16 mouse cellular contexts compared by ENCODE assay signal in genomic region chr3:51963151-51963791, GRCm38 (mm10).
DNase-seq lines count a peak whose midpoint lies in the region; ATAC-seq lines count a peak whose summit lies in the region.
"Had no signal": no experiment of that assay in that cellular context is flagged by ENCODE, and none has a peak within 500 bp of the region (broad histone marks: within the 10 kb centered on the region; RNA-seq: fewer than 3 reads in every experiment).

No protein-coding gene starts in this region.

- H3K9me3 ChIP-seq in heart, embryonic 11.5 days (replicated peaks; ENCODE audit: control insufficient read depth, low read length), result no peaks in the 10 kb centered on the region
- H3K9me3 ChIP-seq in hindbrain, embryonic 13.5 days, result no peaks in the 10 kb centered on the region
- H3K9me3 ChIP-seq in midbrain, embryonic 14.5 days (ENCODE audit: control insufficient read depth, low read length), result no peaks in the 10 kb centered on the region
- no peaks in the 10 kb centered on the region for H3K9me3 ChIP-seq in embryonic facial prominence, embryonic 10.5 days
- H3K9me3 ChIP-seq: embryonic facial prominence, embryonic 13.5 days; heart, embryonic 12.5 days; liver, embryonic 13.5 days; stomach, embryonic 15.5 days had no signal

- H3K27me3 ChIP-seq in heart, embryonic 11.5 days (ENCODE audit: control insufficient read depth, insufficient read depth, low read length), result no peaks in the 10 kb centered on the region
- H3K27me3 ChIP-seq in hindbrain, embryonic 13.5 days, result no peaks in the 10 kb centered on the region
- no peaks in the 10 kb centered on the region for H3K27me3 ChIP-seq in midbrain, embryonic 14.5 days (ENCODE audit: control insufficient read depth, insufficient read depth, low read length)
- H3K27me3 ChIP-seq in embryonic facial prominence, embryonic 10.5 days (replicated peaks; ENCODE audit: low read depth, poor library complexity, severe bottlenecking), result no peaks in the 10 kb centered on the region
- H3K27me3 ChIP-seq: embryonic facial prominence, embryonic 13.5 days; heart, embryonic 12.5 days; liver, embryonic 13.5 days; stomach, embryonic 15.5 days had no signal

- no peak overlapping the region; the same call in 1 of the 2 replicates for H3K27ac ChIP-seq in heart, embryonic 11.5 days (ENCODE audit: low read depth, low read length)
- H3K27ac ChIP-seq in hindbrain, embryonic 13.5 days, result peak overlapping the region; percentile 93
- H3K27ac ChIP-seq in midbrain, embryonic 14.5 days (replicated peaks; ENCODE audit: low read depth, low read length), result peak overlapping the region; percentile 95
- no peak overlapping the region; the same call in 1 of the 2 replicates for H3K27ac ChIP-seq in embryonic facial prominence, embryonic 10.5 days (replicated peaks)
- H3K27ac ChIP-seq: embryonic facial prominence, embryonic 13.5 days; liver, embryonic 13.5 days; stomach, embryonic 15.5 days had no signal

- H3K4me1 ChIP-seq in heart, embryonic 11.5 days (ENCODE audit: control insufficient read depth, insufficient read depth, low read length), result peaks cover 21% of the 10 kb centered on the region
- peaks cover 48% of the 10 kb centered on the region for H3K4me1 ChIP-seq in hindbrain, embryonic 13.5 days (replicated peaks)
- H3K4me1 ChIP-seq in midbrain, embryonic 14.5 days (ENCODE audit: control insufficient read depth, insufficient read depth, low read length), result peaks cover 40% of the 10 kb centered on the region
- peaks cover 35% of the 10 kb centered on the region for H3K4me1 ChIP-seq in embryonic facial prominence, embryonic 10.5 days

- DNase-seq in heart, postnatal 4 days, result peak; percentile 10
- DNase-seq in midbrain, embryonic 14.5 days, result peak; percentile 58
- peak; percentile 55 for DNase-seq in telencephalon, adult 2 months (ENCODE audit: low read depth, low spot score)
- DNase-seq in embryonic facial prominence, embryonic 10.5 days (ENCODE audit: low spot score), result no peak
- no peak for DNase-seq in gastrocnemius, adult 18-20 months (ENCODE audit: low spot score)
- DNase-seq in adrenal gland, postnatal 4 days (ENCODE audit: low spot score in 2 of 2), result no peak
- DNase-seq: cerebellum, adult 9-11 months; kidney, postnatal 36 days; liver, embryonic 13.5 days; lung, postnatal 4 days had no signal

- no peak overlapping the region for H3K4me2 ChIP-seq in heart, embryonic 11.5 days
- H3K4me2 ChIP-seq in hindbrain, embryonic 13.5 days, result peak overlapping the region; percentile 29; the same call in 1 of the 2 replicates
- peak overlapping the region; percentile 45 for H3K4me2 ChIP-seq in midbrain, embryonic 14.5 days (ENCODE audit: low read length)
- H3K4me2 ChIP-seq: embryonic facial prominence, embryonic 13.5 days; liver, embryonic 13.5 days; stomach, embryonic 15.5 days had no signal

- H3K9ac ChIP-seq in heart, embryonic 11.5 days (ENCODE audit: low read depth, low read length), result no peak overlapping the region
- peak overlapping the region; percentile 71; the same call in 1 of the 2 replicates for H3K9ac ChIP-seq in hindbrain, embryonic 13.5 days
- peak overlapping the region; percentile 36; the same call in 1 of the 2 replicates for H3K9ac ChIP-seq in midbrain, embryonic 14.5 days (replicated peaks; ENCODE audit: low read length)
- H3K9ac ChIP-seq: embryonic facial prominence, embryonic 13.5 days; liver, embryonic 13.5 days; stomach, embryonic 15.5 days had no signal

- whole genome bisulfite sequencing in heart, embryonic 11.5 days (ENCODE audit: insufficient replicate concordance), result 83% methylated on average over 9 of the region's 9 CpGs
- WGBS in hindbrain, embryonic 13.5 days, result 51% methylated on average over 9 of the region's 9 CpGs
- 49% methylated on average over 9 of the region's 9 CpGs for WGBS in midbrain, embryonic 14.5 days
- WGBS in embryonic facial prominence, embryonic 10.5 days, result 86% methylated on average over 9 of the region's 9 CpGs

- no peaks in the 10 kb centered on the region for H3K36me3 ChIP-seq in heart, embryonic 11.5 days (ENCODE audit: control insufficient read depth, insufficient read depth, low read length)
- no peaks in the 10 kb centered on the region for H3K36me3 ChIP-seq in hindbrain, embryonic 13.5 days
- no peaks in the 10 kb centered on the region for H3K36me3 ChIP-seq in midbrain, embryonic 14.5 days (ENCODE audit: control insufficient read depth, insufficient read depth, low read length)
- H3K36me3 ChIP-seq in embryonic facial prominence, embryonic 10.5 days (replicated peaks), result no peaks in the 10 kb centered on the region
- H3K36me3 ChIP-seq: embryonic facial prominence, embryonic 13.5 days; heart, embryonic 12.5 days; liver, embryonic 13.5 days; stomach, embryonic 15.5 days had no signal

- H3K4me3 ChIP-seq in heart, embryonic 11.5 days (ENCODE audit: low read depth, low read length), result no peak overlapping the region
- H3K4me3 ChIP-seq in hindbrain, embryonic 13.5 days, result no peak overlapping the region
- no peak overlapping the region for H3K4me3 ChIP-seq in midbrain, embryonic 14.5 days (replicated peaks; ENCODE audit: low read depth, low read length)
- no peak overlapping the region for H3K4me3 ChIP-seq in embryonic facial prominence, embryonic 10.5 days
- H3K4me3 ChIP-seq: embryonic facial prominence, embryonic 13.5 days; heart, embryonic 12.5 days; liver, embryonic 13.5 days; stomach, embryonic 15.5 days had no signal

- no peak for ATAC-seq in heart, embryonic 11.5 days (replicated peaks; ENCODE audit: insufficient number of reproducible peaks, low FRiP score, low TSS enrichment)
- ATAC-seq in hindbrain, embryonic 13.5 days (ENCODE audit: low FRiP score), result peak; percentile 56
- 0 out of 2 replicates have a peak, but pooled peaks have one; percentile 26 for ATAC-seq in midbrain, embryonic 14.5 days (ENCODE audit: low FRiP score, low TSS enrichment)
- ATAC-seq: inflammation-experienced regulatory T-cells, adult 6 months had no signal

Comparison
In these comparisons a context has a peak if more than half of its experiments do, and no peak if none do; other contexts are left out.
1. DNase-seq: peak in heart, postnatal 4 days (single experiment), midbrain, embryonic 14.5 days (single experiment) and telencephalon, adult 2 months (single experiment); none in embryonic facial prominence, embryonic 10.5 days (single experiment), gastrocnemius, adult 18-20 months (single experiment) and adrenal gland, postnatal 4 days (0 of 2).
2. H3K27ac ChIP-seq: peak in hindbrain, embryonic 13.5 days (single experiment) and midbrain, embryonic 14.5 days (single experiment); none in heart, embryonic 11.5 days (single experiment) and embryonic facial prominence, embryonic 10.5 days (single experiment).